Mouse (Mus musculus) stomach, embryonic 15.5 days (tissue): ENCODE data around the gene Golm1. TPM values are rescaled to one million over a fixed set of nuclear protein-coding genes. Genes with fewer than 3 reads are reported as not detected.

Experiments
- ATAC-seq: fragments of 200-750 bp; cut with Nextera tagmentation; 2 replicates; pipeline ENCODE4 v1.8.0; 2017; ENCODE audit warnings: low read depth, moderate number of reproducible peaks, moderate TSS enrichment; ENCODE audit not compliant: insufficient read depth, low FRiP score
- H3K27ac ChIP-seq: fragments of 300-500 bp; sonication (generic); 2 replicates; pipeline ENCODE4 v1.5.1; 2015; ENCODE audit warnings: mild to moderate bottlenecking, inconsistent platforms
- H3K27me3 ChIP-seq: fragments of 300-500 bp; sonication (generic); replicated peaks from 2 replicates; pipeline ENCODE4 v1.6.1; 2015; ENCODE audit warnings: inconsistent platforms
- H3K36me3 ChIP-seq: fragments of 300-500 bp; sonication (generic); 2 replicates; pipeline ENCODE4 v1.6.1; 2015; ENCODE audit warnings: inconsistent platforms
- H3K4me1 ChIP-seq: fragments of 300-500 bp; sonication (generic); 2 replicates; pipeline ENCODE4 v1.6.1; 2015; ENCODE audit warnings: inconsistent platforms
- H3K4me2 ChIP-seq: fragments of 300-500 bp; sonication (generic); 2 replicates; pipeline ENCODE4 v1.6.1; 2015; ENCODE audit warnings: mild to moderate bottlenecking, inconsistent platforms
- H3K4me3 ChIP-seq: fragments of 300-500 bp; sonication (generic); replicated peaks from 2 replicates; pipeline ENCODE4 v1.5.1; 2015; ENCODE audit warnings: inconsistent platforms
- H3K9ac ChIP-seq: fragments of 300-500 bp; sonication (generic); 2 replicates; pipeline ENCODE4 v1.6.1; 2015; ENCODE audit warnings: inconsistent platforms
- H3K9me3 ChIP-seq: fragments of 300-500 bp; sonication (generic); 2 replicates; pipeline ENCODE4 v1.6.1; 2016; ENCODE audit warnings: inconsistent platforms
- WGBS: fragments of 180-500 bp; shearing (Covaris S2); methylation state at CpG from one replicate; pipeline ENCODE4 v1.1.7; 2015; 5-methylcytosine and 5-hydroxymethylcytosine counted together
- polyA plus RNA-seq: library from polyadenylated mRNA; unstranded; fragments of >200 nt; fragmentation: Nextera tagmentation; extraction: Ambion mirVana; gene quantifications from 2 replicates; pipeline ENCODE4 v1.2.1, GENCODE M21; 2015

Golm1 gene
- polyA plus RNA-seq, 1 experiment from 2014 or later = 77.2 TPM

- H3K4me2 ChIP-seq = no peak overlapping the region
- WGBS = 72% methylated on average over 4 of the region's 4 CpGs
- no peak overlapping the region for H3K9ac ChIP-seq
- peaks cover 12% of the 10 kb centered on the region; the same call in 1 of the 2 replicates for H3K4me1 ChIP-seq
- ATAC-seq = no peak
- H3K27ac ChIP-seq = peak overlapping the region; percentile 11; the same call in 1 of the 2 replicates
- no peaks in the 10 kb centered on the region for H3K27me3 ChIP-seq
- no peak overlapping the region for H3K4me3 ChIP-seq
- peaks cover 2% of the 10 kb centered on the region for H3K36me3 ChIP-seq
- H3K9me3 ChIP-seq = no peaks in the 10 kb centered on the region
Measured at GRCm38 (mm10) chr13:59656975-59657388, 18.6 kb downstream of the Golm1 start.

DNA sequence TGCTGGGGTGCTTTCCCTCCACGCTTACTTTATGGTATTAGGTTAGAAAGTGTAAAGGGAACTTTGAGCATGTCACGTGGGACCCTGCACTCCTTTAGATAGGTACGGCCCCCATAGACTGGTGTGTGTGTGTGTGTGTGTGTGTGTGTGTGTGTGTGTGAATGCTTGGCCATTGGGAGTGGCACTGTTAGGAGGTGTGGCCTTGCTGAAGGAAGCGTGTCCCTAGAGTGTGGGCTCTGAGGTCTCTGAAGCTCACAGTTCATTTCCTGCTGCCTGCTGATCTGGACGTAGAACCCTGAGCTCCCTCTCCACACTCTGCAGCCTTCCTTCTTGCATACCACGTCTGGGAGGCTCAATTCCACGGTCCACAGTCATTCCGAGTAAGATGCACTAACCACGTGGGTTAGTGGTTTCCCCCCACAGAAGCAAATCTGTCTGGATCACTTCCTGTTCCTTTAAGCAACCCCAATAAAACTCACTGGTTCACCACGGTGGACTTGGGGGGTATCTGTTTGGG lies 19.2 kb downstream of the Golm1 start:
- Histone ChIP-seq H3K36me3 (no peaks in the 10 kb centered on the region; the same call in 1 of the 2 replicates), H3K9me3 (no peaks in the 10 kb centered on the region), H3K9ac (no peak overlapping the region), H3K27ac (0 out of 2 replicates have a peak overlapping the region, but pooled peaks have one; percentile 5), H3K4me2 (no peak overlapping the region), H3K27me3 (no peaks in the 10 kb centered on the region), H3K4me3 (no peak overlapping the region), H3K4me1 (peaks cover 12% of the 10 kb centered on the region; the same call in 1 of the 2 replicates)
- ATAC-seq = no peak
- WGBS = 66% methylated on average over 10 of the region's 10 CpGs

GRCm38 (mm10) chr13:59655718-59656315 lies 19.8 kb downstream of the Golm1 start:
- Histone ChIP-seq H3K9ac (no peak overlapping the region), H3K4me1 (peaks cover 12% of the 10 kb centered on the region; the same call in 1 of the 2 replicates), H3K27me3 (no peaks in the 10 kb centered on the region), H3K36me3 (no peaks in the 10 kb centered on the region; the same call in 1 of the 2 replicates), H3K9me3 (no peaks in the 10 kb centered on the region), H3K27ac (no peak overlapping the region), H3K4me2 (no peak overlapping the region), H3K4me3 (no peak overlapping the region)
- 90% methylated on average over 15 of the region's 15 CpGs for WGBS
- ATAC-seq = no peak

- H3K4me2 ChIP-seq = no peak overlapping the region
- H3K4me1 ChIP-seq = peaks cover 12% of the 10 kb centered on the region; the same call in 1 of the 2 replicates
- 81% methylated on average over 5 of the region's 5 CpGs for WGBS
- no peaks in the 10 kb centered on the region for H3K27me3 ChIP-seq
- no peak overlapping the region for H3K4me3 ChIP-seq
- ATAC-seq = no peak
- no peak overlapping the region for H3K27ac ChIP-seq
- H3K9ac ChIP-seq = no peak overlapping the region
- H3K9me3 ChIP-seq = no peaks in the 10 kb centered on the region
- H3K36me3 ChIP-seq = no peaks in the 10 kb centered on the region
Measured at GRCm38 (mm10) chr13:59654465-59654864, 21.1 kb downstream of the Golm1 start.

DNA sequence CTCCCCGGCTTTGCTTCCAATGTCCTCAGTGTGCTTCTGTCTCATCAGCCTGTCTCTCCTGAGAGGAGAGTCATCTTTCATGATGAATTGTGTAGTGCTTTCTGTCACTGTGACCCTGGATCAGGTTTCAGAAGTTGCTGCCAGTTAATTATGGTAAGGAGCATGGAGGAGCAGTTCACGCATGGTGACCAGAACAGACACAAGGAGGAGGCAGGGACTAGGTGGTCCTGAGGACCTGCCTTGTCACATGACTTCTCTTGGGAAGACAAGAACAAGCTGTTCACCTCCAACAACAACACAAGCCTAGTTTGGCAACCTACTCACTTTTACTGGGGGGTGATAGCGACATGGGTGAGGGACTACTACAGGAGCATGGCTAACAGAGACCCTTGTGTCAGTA lies 22.5 kb downstream of the Golm1 start:
- no peaks in the 10 kb centered on the region; the same call in 1 of the 2 replicates for H3K36me3 ChIP-seq
- no peak overlapping the region for H3K9ac ChIP-seq
- 64% methylated on average over 3 of the region's 3 CpGs for WGBS
- no peak overlapping the region for H3K4me3 ChIP-seq
- H3K4me2 ChIP-seq = no peak overlapping the region
- ATAC-seq = no peak
- H3K4me1 ChIP-seq = peaks cover 12% of the 10 kb centered on the region; the same call in 1 of the 2 replicates
- H3K27me3 ChIP-seq = no peaks in the 10 kb centered on the region
- no peaks in the 10 kb centered on the region for H3K9me3 ChIP-seq
- no peak overlapping the region for H3K27ac ChIP-seq

DNA sequence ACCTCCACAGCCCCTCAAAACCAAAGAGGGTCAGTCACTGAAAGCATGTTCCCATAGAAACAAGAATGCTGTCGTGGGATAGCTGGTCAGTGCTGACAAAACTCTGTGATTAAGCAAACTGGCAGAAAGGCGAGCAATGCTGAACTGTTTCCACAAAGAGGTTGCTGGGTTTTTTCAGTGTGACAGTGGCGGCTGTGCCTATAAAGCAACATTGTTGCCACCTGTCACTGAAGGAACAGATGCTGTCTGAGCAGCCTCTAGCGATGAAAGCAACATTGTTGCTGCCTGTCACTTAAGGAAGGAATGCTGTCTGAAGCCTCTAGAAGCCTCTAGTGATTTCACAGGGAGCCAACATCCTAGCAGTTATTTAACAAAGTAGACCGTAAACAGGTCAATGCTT lies 23.0 kb downstream of the Golm1 start:
- Histone ChIP-seq H3K27ac (no peak overlapping the region), H3K4me2 (no peak overlapping the region), H3K4me1 (peaks cover 12% of the 10 kb centered on the region; the same call in 1 of the 2 replicates), H3K9me3 (no peaks in the 10 kb centered on the region), H3K4me3 (no peak overlapping the region), H3K27me3 (no peaks in the 10 kb centered on the region), H3K9ac (no peak overlapping the region), H3K36me3 (no peaks in the 10 kb centered on the region; the same call in 1 of the 2 replicates)
- WGBS = 60% methylated on average over 5 of the region's 5 CpGs
- ATAC-seq = no peak

- 0 out of 2 replicates have a peak, but pooled peaks cover 7% of the 10 kb centered on the region for H3K4me1 ChIP-seq
- no peak overlapping the region for H3K4me3 ChIP-seq
- no peaks in the 10 kb centered on the region for H3K27me3 ChIP-seq
- H3K9me3 ChIP-seq = no peaks in the 10 kb centered on the region
- H3K27ac ChIP-seq = no peak overlapping the region
- no peak overlapping the region for H3K4me2 ChIP-seq
- 74% methylated on average over 5 of the region's 5 CpGs for WGBS
- H3K36me3 ChIP-seq = no peaks in the 10 kb centered on the region; the same call in 1 of the 2 replicates
- H3K9ac ChIP-seq = no peak overlapping the region
- no peak for ATAC-seq
Measured at GRCm38 (mm10) chr13:59649781-59650180, 25.8 kb downstream of the Golm1 start.

- ATAC-seq = no peak
- WGBS = 81% methylated on average over 6 of the region's 6 CpGs
- Histone ChIP-seq H3K27ac (no peak overlapping the region), H3K9me3 (no peaks in the 10 kb centered on the region), H3K9ac (no peak overlapping the region), H3K4me3 (no peak overlapping the region), H3K4me2 (no peak overlapping the region), H3K27me3 (no peaks in the 10 kb centered on the region), H3K36me3 (no peaks in the 10 kb centered on the region; the same call in 1 of the 2 replicates), H3K4me1 (0 out of 2 replicates have a peak, but pooled peaks cover 5% of the 10 kb centered on the region)
Measured at GRCm38 (mm10) chr13:59648598-59648997, 27.0 kb downstream of the Golm1 start.

- no peak overlapping the region for H3K4me2 ChIP-seq
- no peaks in the 10 kb centered on the region; the same call in 1 of the 2 replicates for H3K36me3 ChIP-seq
- no peaks in the 10 kb centered on the region for H3K4me1 ChIP-seq
- H3K4me3 ChIP-seq = no peak overlapping the region
- no peaks in the 10 kb centered on the region for H3K27me3 ChIP-seq
- no peak overlapping the region for H3K27ac ChIP-seq
- H3K9ac ChIP-seq = no peak overlapping the region
- no peaks in the 10 kb centered on the region for H3K9me3 ChIP-seq
- ATAC-seq = no peak
- WGBS = 71% methylated on average over 6 of the region's 6 CpGs
Measured at GRCm38 (mm10) chr13:59647484-59647883, 28.1 kb downstream of the Golm1 start.

DNA sequence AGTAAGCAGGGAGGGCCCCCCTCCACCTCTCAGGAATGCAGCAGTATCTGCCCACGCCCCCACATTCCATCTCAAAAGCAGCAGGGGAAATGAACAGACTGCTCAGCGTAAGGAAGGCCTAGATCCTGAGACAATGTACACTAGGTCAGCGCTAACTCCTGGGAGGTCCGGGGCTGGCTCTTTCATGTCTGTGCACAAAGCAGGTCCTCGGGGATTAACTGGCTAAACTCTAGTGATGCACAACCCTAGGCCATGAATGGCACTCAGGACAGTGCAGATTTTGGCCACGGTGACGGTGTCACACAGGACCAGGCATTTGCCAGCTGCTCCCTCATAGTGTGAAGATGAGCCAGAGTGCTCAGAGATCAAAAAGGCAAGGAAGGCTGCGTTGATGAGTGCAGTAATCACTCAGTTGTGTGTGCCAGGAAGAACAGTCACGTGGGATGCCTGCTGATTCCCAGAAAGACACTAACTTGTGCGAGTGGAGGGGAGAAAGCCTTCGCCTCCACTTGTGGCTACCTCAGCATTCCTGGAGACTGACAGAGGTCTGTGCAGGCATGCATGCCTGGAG lies 28.9 kb downstream of the Golm1 start:
- Histone ChIP-seq H3K9me3 (no peaks in the 10 kb centered on the region), H3K4me1 (no peaks in the 10 kb centered on the region), H3K27ac (peak overlapping the region; percentile 11; the same call in 1 of the 2 replicates), H3K27me3 (no peaks in the 10 kb centered on the region), H3K9ac (no peak overlapping the region), H3K4me3 (no peak overlapping the region), H3K36me3 (no peaks in the 10 kb centered on the region; the same call in 1 of the 2 replicates), H3K4me2 (no peak overlapping the region)
- WGBS = 46% methylated on average over 11 of the region's 11 CpGs
- ATAC-seq = no peak

DNA sequence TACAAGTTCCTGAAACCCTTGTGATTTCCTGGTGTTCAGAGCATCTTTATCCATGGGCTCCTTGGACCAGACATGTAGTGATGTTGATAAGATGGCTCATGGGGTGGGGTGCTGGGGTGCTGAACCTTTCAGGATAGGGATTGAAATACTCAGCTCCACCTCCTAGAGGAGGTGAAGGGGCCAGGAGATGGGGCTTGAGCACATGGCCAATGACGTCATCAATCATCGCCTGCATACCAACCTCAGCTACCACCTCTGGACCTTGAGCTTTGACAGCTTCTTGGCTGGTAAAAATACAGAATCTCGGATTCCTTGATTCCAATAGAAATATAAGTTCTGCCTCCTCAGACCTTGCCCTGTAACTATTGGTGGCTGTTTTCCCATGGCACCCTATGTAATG lies 30.1 kb downstream of the Golm1 start:
- Histone ChIP-seq H3K36me3 (no peaks in the 10 kb centered on the region; the same call in none of the 2 replicates), H3K27ac (no peak overlapping the region), H3K4me3 (no peak overlapping the region), H3K9ac (no peak overlapping the region), H3K4me1 (no peaks in the 10 kb centered on the region), H3K4me2 (no peak overlapping the region), H3K27me3 (no peaks in the 10 kb centered on the region), H3K9me3 (no peaks in the 10 kb centered on the region)
- no peak for ATAC-seq
- WGBS = 81% methylated on average over 3 of the region's 3 CpGs

- Histone ChIP-seq H3K9ac (no peak overlapping the region), H3K9me3 (no peaks in the 10 kb centered on the region), H3K4me2 (no peak overlapping the region), H3K27ac (no peak overlapping the region), H3K4me3 (no peak overlapping the region), H3K36me3 (no peaks in the 10 kb centered on the region; the same call in 1 of the 2 replicates), H3K27me3 (no peaks in the 10 kb centered on the region), H3K4me1 (no peaks in the 10 kb centered on the region)
- peak; percentile 80 for ATAC-seq
- 78% methylated on average over 2 of the region's 2 CpGs for WGBS
Measured at GRCm38 (mm10) chr13:59642818-59643217, 32.8 kb downstream of the Golm1 start.
